Mouse (Mus musculus): ENCODE measurements around the gene Avpi1.

GRCm38 (mm10) chr19:42139724-42140517 lies 11.1 kb upstream of the Avpi1 start:
- TF ChIP-seq CTCF (IDR thresholded peaks at IDR 0.05; ENCODE audit: control insufficient read depth, insufficient read depth, insufficient replicate concordance, low read depth, low read length) (no peak), POLR2A (IDR thresholded peaks at IDR 0.05; ENCODE audit: control insufficient read depth, low read depth, low read length) (no peak)
